20 mouse cellular contexts compared by ENCODE assay signal in the genomic region with DNA sequence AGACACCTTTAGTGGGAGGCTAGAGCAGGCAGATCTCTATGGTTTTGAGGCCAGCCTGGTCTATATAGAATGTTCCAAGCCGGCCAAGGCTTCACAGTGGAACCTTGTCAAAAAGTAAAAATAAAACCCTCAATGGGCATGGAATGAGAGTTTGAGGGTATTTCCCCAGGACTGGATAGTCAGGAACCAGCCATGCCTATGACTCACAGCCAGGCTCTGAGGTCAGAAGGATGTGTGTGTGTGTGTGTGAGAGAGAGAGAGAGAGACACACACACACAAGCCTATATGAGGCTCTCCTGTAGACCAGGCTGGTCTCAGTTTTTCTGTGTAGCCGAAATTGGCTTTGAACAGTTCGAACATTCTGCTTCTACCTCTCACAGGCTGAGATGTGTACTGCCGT. TPM values are rescaled to one million over a fixed set of nuclear protein-coding genes. Genes with fewer than 3 reads are reported as not detected.
"Had no signal": no experiment of that assay in that cellular context is flagged by ENCODE, and none has a peak within 500 bp of the region (broad histone marks: within the 10 kb centered on the region; RNA-seq: fewer than 3 reads in every experiment).

No protein-coding gene starts in this region.

- H3K36me3 ChIP-seq: limb, embryonic 13.5 days; midbrain, embryonic 13.5 days; neural tube, embryonic 15.5 days had no signal

- H3K9me3 ChIP-seq: limb, embryonic 13.5 days; midbrain, embryonic 13.5 days; neural tube, embryonic 15.5 days had no signal

- H3K27ac ChIP-seq: limb, embryonic 13.5 days; midbrain, embryonic 13.5 days; neural tube, embryonic 15.5 days had no signal

- DNase-seq: kidney, adult 8-10 months; kidney, postnatal 36 days; left cerebral cortex, postnatal 4 days; lung, adult 18-20 months; lung, postnatal 36 days; right cerebral cortex, adult 18-20 months; right cerebral cortex, postnatal 25 days; thymus, adult 18-20 months; thymus, postnatal 25 days had no signal

- H3K4me3 ChIP-seq: limb, embryonic 13.5 days; midbrain, embryonic 13.5 days; neural tube, embryonic 15.5 days had no signal

- ATAC-seq: intestine, postnatal 0 days; midbrain, embryonic 13.5 days had no signal

- H3K4me2 ChIP-seq: midbrain, embryonic 13.5 days; neural tube, embryonic 15.5 days had no signal

- H3K9ac ChIP-seq: limb, embryonic 13.5 days; midbrain, embryonic 13.5 days; neural tube, embryonic 15.5 days had no signal

RNA-seq across cellular contexts. Expression of gene Gfap, which starts 6.0 kb away (rescaled TPM):
- total RNA-seq: megakaryocyte progenitor cell, adult 5-6 weeks had no signal
- polyA plus RNA-seq: midbrain, embryonic 13.5 days had no signal

RNA-seq across cellular contexts. Expression of gene Fam187a, which starts 9.7 kb away (rescaled TPM):
- total RNA-seq: left cerebral cortex, postnatal 10 days; left cerebral cortex, postnatal 4 days; megakaryocyte progenitor cell, adult 5-6 weeks; midbrain, postnatal 0 days had no signal
- polyA plus RNA-seq: intestine, postnatal 0 days; kidney, embryonic 16.5 days; limb, embryonic 13.5 days; midbrain, embryonic 13.5 days; neural tube, embryonic 11.5 days; neural tube, embryonic 15.5 days; small intestine, adult 2 months; stomach, embryonic 14.5 days had no signal

RNA-seq across cellular contexts. Expression of gene Ccdc103, which starts 13.7 kb away (rescaled TPM):
- polyA plus RNA-seq: small intestine, adult 2 months had no signal
